Mouse (Mus musculus) lung, adult 10 weeks (tissue): ENCODE data around the gene Taok2. TPM values are rescaled to one million over a fixed set of nuclear protein-coding genes. Genes with fewer than 3 reads are reported as not detected.

Source experiments
- polyA plus RNA-seq: library from polyadenylated mRNA; stranded (reverse); fragments of 350-450 nt; fragmentation: Illumina TruSeq; extraction: RNeasy Lipid Tissue Mini Kit (QIAGEN cat#74804); gene quantifications from one replicate; pipeline ENCODE4 v1.2.3, GENCODE M21; 2014; ENCODE audit warnings: low read depth, low replicate concordance; ENCODE audit not compliant: insufficient read depth

Gene Taok2
- polyA plus RNA-seq: 60.3 TPM

DNA sequence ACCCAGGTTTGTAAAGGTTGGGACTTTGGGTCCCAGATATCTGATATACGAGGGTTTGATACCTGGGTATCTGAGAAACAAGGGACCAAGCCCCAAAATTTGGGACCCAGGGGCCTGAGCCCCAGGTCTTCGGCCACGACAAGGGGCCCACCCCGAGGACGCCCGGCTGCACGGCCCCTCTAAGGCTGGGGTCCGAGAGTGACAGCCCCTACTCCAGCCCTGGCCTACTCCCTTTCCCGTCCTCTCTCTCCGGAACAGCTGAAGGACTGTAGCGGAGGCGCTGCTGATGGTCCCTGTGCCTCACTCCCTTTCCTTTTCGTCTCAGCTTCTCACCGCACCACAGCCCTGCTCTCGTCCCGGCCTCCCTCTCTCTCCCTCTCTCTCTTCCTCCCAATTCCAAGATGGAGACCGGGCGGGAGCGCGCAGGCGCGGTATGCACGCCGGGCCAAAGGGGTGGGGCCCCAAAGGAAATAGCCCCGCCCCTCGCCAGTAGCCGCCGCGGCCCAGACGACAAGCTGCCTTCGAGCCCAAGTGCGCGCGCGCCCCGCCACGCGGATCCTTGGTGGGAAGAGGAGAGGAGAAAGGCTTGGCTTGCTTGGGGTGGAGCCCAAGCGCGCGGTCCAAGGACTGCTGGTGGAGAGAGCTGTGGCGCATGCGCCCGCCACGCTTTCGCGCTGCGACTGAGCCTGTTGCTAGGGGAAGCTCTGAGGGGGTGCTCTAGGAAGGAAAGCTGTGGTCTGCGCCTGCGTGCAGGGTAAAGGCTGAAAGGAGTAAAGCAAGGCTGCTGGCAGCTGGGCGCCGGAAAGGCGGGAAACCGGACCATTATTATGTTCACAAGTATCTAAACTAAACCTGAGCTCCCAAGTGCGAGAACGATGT, at the start of gene Taok2:
Gene Taok2, minus strand, starts transcription at position 418 of the 879 bp plus-strand sequence.

DNA sequence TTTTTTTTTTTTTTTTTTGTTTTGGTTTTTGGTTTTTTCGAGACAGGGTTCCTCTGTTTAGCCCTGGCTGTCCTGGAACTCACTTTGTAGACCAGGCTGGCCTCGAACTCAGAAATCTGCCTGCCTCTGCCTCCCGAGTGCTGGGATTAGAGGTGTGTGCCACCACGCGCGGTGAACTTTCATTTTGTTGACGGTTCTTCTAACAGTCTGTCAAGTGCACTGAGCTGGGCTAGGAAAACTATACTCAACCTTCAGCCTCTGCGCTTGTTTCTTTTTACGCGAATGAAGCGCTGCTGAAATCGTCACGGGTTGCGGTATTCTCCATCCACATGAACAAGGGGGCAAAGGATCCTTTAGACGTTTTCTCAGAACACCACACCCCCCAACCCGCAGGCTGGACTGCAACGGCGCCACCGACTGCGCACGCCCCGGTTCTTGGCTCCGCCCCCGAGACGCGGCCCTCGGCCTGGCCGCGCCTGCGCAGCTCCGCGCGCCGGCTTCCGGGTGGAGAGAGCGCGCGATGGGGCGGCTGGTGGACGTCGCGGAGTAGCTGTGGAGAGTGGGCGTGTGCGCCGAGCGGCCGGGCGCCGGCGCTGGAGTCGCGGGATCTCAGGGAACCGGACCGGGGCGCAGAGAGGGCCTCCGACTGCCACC, 44.0 kb upstream of the Taok2 start, which contains the start of gene Kctd13:
Gene Kctd13, plus strand, starts transcription at position 496 of the 654 bp plus-strand sequence.

DNA sequence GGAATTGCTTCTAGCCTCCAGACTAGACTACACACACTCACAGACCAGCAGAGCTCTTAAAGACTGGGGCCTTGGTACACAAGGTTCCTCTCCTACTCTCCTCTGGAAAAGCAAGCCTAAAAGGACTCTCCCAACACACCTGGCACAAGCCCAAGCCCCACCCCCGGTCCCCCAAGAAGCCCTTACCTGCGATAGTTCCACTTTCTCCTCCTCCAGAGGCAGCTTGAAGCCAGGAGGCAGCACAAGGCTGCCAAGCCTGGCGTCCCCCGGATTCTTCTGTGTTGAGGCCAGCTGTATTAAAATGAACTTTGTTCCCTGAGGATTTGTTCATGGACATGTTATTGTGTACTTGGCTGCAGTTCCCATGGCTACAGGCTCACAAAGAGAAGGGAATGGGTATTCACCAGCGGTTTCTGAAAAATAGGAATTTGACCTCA, 38.1 kb upstream of the Taok2 start, which contains the start of gene Tmem219:
Gene Tmem219, minus strand, starts transcription at position 294 of the 437 bp plus-strand sequence.

DNA sequence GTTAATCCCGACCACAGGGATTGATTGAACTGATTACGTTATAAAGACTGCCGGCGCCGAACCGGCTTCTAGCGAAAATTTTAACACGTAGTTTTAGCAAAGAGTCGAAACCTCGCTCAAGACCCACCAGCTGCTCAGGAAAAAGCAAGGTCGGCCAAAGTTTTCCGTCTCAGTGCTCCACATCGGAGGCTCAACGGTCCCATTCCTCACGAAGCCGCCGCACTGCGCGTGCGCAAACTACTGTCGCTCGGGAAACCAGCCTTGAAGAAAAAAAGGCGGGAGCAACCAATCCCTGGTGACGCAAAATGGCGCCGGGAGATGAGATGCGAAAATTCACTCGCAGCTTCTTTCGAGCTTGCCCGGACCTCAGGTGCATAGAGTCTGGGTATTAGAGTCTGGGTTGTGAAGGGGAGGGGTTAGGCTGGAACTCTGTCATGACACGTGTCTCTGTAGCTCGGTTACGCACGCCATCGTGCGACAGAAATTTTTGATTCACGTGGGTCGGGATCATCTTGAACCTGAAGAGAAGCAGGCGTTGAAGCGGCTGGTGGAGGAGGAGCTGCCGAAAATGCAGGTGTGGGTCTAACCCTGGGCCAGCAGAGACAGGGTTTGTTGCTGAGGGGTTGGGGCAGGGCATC, 22.2 kb downstream of the Taok2 start, which contains the start of gene Ino80e:
Gene Ino80e, minus strand, starts transcription at position 231 of the 638 bp plus-strand sequence.

DNA sequence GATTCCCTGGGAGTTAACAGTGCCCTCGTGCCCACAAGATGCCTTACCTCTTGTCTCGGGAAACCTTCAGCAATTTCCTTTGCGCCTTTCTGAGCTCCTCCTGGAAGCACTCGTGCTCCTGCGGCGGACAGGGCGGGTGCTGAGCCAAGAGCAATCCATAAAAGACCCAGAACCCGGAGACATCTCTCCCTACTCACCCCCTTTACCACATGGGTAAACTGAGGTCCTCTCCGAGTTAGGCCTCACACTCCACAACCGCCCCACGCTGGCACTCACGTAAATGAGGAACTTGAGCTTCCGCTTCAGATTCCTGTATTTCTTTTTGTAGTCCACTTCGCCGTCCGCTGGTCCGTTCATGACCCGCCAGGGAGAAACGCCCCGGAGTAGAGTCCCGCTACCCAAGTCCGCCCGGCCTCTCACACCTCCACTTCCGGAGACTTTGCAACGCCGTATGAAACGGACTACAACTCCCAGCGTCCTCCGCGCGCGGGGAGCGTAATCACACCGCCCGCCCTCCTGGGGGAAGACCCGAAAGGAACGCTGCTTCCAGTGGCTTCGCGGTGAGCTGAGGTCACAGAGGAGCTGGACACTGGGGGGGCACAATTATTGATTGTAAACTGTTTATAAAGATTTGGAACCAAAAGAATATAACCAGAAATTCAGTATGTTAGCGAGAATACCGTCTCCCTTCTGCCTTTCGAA, 22.9 kb downstream of the Taok2 start, which contains the start of gene Hirip3:
Gene Hirip3, plus strand, starts transcription at position 544 of the 702 bp plus-strand sequence.

GRCm38 (mm10) chr7:126847116-126847420, 37.4 kb downstream of the Taok2 start, which contains the start of gene Doc2a:
Gene Doc2a, plus strand, starts transcription at chr7:126847416.

DNA sequence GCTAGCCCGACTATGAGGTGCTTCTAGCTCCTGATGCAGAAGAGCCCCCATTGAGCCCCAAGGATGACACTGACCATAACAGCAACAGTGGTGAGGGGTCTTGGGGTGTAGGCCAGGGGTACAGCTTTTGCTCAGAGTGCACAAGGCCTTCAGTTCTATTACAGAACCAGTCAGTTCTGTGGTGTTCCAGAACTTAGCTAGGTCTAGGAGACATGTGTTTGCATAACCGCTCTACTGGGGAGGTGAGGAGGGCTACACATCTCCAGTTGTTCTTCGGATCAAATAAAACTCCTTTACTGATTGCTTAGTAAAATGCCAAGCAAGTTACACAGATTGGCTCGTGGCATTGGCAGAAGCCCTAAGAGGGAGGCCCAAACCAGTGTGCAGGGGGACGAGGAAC, 53.0 kb downstream of the Taok2 start, which contains the start of gene 4930451I11Rik:
Gene 4930451I11Rik, minus strand, starts transcription at position 101 of the 400 bp plus-strand sequence.

Other genes with a start within 250 kb of the Taok2 start
- gene Sgf29, start 235.4 kb downstream of the Taok2 start, polyA plus RNA-seq: 42.0 TPM
- gene Sult1a1, start 208.3 kb downstream of the Taok2 start, polyA plus RNA-seq: 90.2 TPM
- gene Bola2, start 189.3 kb downstream of the Taok2 start, polyA plus RNA-seq: 50.0 TPM
- 7.2 TPM for gene Slx1b, start 188.9 kb downstream of the Taok2 start, polyA plus RNA-seq
- gene Coro1a, start 176.9 kb downstream of the Taok2 start, polyA plus RNA-seq: 175 TPM
- gene Mapk3, start 125.1 kb downstream of the Taok2 start, polyA plus RNA-seq: 260 TPM
- gene Gdpd3, start 118.4 kb downstream of the Taok2 start, polyA plus RNA-seq: 7.1 TPM
- gene Ypel3, start 107.7 kb downstream of the Taok2 start, polyA plus RNA-seq: 159 TPM
- 1.3 TPM for gene Tbx6, start 103.2 kb downstream of the Taok2 start, polyA plus RNA-seq
- 98.9 TPM for gene Ppp4c, start 92.2 kb downstream of the Taok2 start, polyA plus RNA-seq
- gene Fam57b, start 87.0 kb downstream of the Taok2 start, polyA plus RNA-seq: 1.8 TPM
- gene 4930451I11Rik, start 53.1 kb downstream of the Taok2 start, polyA plus RNA-seq: not detected
- gene Doc2a, start 37.3 kb downstream of the Taok2 start, polyA plus RNA-seq: 0.11 TPM
- 7.5 TPM for gene Hirip3, start 22.7 kb downstream of the Taok2 start, polyA plus RNA-seq
- 48.2 TPM for gene Ino80e, start 22.3 kb downstream of the Taok2 start, polyA plus RNA-seq
- gene Tmem219, start 38.2 kb upstream of the Taok2 start, polyA plus RNA-seq: 57.2 TPM
- 6.6 TPM for gene Kctd13, start 44.2 kb upstream of the Taok2 start, polyA plus RNA-seq
- gene Asphd1, start 64.9 kb upstream of the Taok2 start, polyA plus RNA-seq: not detected
- gene Sez6l2, start 65.9 kb upstream of the Taok2 start, polyA plus RNA-seq: 0.34 TPM
- gene Cdipt, start 91.2 kb upstream of the Taok2 start, polyA plus RNA-seq: 102 TPM
- 4.1 TPM for gene Cdiptos, start 91.4 kb upstream of the Taok2 start, polyA plus RNA-seq
- 46.3 TPM for gene Mvp, start 129.9 kb upstream of the Taok2 start, polyA plus RNA-seq
- gene Pagr1b, start 131.8 kb upstream of the Taok2 start, polyA plus RNA-seq: not detected
- gene Pagr1a, start 132.6 kb upstream of the Taok2 start, polyA plus RNA-seq: 10.9 TPM
- gene Gm42742, start 136.4 kb upstream of the Taok2 start, polyA plus RNA-seq: 24.7 TPM
- 0.74 TPM for gene Prrt2, start 136.5 kb upstream of the Taok2 start, polyA plus RNA-seq
- 57.2 TPM for gene Maz, start 142.3 kb upstream of the Taok2 start, polyA plus RNA-seq
- 0.95 TPM for gene Kif22, start 157.8 kb upstream of the Taok2 start, polyA plus RNA-seq
- gene Zg16, start 202.6 kb upstream of the Taok2 start, polyA plus RNA-seq: not detected
- 23.2 TPM for gene AI467606, start 206.7 kb upstream of the Taok2 start, polyA plus RNA-seq
- gene Qprt, start 237.5 kb upstream of the Taok2 start, polyA plus RNA-seq: 0.22 TPM